Mouse (Mus musculus): Measurements from ENCODE around the gene Fgb.

Fgb gene

DNA sequence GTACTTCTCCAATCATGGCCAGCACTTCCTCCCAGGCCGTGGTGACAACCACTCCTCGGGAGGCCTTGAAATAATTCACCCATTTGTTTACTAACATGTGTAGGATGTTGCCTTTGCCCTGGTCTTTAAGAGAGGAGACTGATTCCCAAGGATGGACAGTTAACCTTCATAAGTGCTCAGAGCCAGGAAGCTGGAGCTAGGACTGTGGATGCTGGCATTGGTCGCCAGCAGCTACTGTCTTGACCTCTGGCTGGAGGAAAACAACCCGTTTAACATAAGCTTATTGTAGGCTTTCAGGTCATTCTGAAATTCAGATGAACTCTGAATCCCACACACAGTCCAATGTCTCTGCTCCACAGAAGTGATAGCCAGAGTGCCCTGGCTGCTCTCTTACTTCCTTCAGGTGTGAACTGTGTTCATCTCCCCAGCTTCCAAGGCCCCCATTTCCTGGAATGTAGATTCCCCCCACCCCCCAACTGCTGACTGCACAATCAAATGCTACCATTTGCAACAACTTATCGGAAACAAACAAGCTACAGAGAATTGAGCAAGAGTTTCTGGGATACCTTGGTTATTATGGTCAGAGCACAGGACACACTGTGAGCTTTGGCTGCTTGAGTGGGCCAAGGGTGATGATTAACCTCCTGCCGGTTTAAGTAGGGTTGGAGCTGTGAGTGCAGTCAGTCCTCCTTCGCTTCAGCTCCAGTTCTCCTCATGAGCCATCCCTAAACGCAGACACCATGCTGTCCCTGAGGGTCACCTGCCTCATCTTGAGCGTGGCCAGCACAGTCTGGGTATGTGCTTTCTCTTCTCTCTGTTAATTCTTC is 24.0 kb downstream of the Fgb start, which contains the start of gene Fga:
Gene Fga (plus strand): TSS at position 602 of the 827 bp plus-strand sequence.
- no peak for DNase-seq

DNA sequence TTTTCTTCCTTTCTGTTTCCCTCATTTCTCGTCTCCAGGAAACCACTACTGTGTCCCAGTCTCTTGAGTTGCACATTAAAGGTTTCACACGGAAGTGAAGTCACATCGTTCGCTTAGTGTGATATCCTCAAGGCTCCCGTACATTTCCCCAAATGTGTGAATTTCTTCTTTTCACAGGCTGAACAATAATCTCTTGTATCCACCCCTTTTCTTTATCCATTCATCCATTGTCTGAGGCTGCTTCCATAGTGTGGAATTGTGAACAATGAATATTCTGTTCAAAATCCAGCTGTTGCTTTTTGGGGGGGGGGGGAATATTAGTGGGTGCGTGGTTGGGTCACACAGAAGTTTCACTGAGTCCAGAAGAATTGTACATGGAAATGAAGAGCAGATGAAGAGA is 24.6 kb downstream of the Fgb start:
- no peak for DNase-seq

DNA sequence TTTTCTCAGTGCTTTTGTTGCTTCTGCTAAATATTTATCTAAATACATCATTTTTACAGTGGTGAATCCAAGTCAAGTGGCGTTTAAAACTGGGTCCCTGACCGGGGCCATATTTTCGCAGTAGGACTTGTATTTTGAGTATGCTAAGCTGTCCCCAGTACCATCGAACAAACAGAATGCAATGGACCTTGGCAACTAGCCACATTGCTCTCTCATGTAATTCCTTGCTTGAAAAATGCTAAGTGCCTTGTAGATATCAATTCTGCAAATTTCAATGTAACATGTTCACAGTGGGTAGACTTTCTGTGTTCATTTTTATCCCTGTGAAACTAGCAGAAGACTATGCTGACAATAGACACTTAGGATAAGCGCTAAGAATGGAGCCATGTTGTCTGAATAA is 28.5 kb downstream of the Fgb start:
- DNase-seq, result no peak

DNA sequence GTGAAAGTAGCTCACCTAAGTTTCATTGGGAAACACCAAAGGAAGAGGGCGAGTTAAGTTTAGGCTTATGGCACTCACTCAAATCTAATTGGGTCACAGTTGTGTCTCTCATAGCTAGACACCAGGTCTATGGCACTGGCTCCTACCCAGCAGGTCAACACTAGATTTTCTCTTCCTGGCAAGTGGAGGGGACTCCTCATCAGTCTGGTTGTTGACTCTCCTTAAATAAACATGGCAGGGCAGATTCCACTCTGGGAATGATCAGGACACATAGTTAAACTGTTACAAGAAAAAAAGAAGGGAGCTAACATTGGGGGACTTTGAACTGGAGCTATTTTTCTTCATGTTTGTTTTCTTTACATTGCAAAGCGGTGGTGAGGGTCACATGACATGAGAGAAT is 29.3 kb downstream of the Fgb start:
- DNase-seq, result no peak

DNA sequence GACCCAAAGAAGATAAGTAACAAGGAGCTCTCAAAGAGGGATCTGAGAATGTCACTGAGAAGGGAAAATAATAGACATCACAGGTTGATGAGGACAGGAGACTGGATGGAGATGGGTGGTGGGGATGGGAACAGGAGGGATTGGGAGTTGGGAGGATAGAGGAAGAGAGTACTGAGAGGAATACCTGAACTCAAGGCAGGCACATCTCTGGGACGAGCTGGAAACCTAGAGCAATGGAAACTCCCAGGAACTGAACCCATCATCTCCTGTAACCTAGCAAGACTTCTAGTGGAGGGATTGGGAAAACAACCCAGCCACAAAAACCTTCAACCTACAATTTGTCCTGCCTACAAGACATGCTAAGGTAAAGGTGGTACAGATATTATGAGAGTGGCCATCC is 33.4 kb downstream of the Fgb start:
- DNase-seq, result no peak

DNA sequence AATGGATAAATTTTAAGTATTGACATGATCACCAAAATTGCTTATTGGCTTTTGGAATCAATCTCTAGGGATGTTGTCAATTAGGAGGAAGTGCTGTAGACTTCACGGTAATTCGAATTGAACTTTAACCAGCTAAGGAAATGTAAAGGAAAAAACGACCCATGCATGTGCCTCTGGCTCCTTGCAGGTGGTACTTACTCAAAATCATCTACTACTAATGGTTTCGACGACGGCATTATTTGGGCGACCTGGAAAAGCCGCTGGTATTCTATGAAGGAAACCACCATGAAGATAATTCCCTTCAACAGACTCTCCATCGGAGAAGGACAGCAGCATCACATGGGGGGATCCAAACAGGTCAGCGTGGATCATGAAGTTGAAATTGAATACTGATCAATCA is 35.7 kb downstream of the Fgb start:
- DNase-seq, result no peak

DNA sequence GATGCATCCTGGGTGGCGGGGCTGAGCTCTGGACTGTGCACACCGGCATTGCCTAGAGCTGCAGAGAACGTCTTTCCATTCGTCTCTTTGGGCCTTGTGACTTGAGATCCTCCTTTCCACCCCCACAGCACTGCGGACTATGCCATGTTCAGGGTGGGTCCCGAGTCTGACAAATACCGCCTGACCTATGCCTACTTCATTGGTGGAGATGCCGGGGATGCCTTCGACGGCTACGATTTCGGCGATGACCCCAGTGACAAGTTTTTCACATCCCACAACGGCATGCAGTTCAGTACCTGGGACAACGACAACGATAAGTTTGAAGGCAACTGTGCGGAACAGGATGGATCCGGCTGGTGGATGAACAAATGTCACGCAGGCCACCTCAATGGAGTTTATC is 37.0 kb downstream of the Fgb start:
- DNase-seq, result no peak

DNA sequence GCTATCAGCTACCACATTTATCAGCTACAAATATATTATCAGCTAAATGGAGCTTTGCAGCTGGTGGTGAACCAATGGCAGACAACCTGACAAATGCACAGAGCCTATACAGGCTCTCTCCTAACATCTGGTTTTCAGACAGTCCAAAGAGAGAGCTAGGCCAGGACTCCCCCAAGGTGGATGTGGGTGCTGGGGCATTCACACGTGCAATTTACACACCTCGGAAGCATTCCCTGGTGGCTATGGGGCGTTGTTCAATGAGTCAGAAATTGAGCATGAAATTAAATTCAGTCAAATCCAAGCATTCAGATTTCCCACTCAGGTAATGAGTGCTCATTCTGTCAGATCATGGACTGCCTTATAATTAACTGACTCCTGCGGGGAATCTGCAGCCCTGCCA is 38.1 kb downstream of the Fgb start:
- no peak for DNase-seq

DNA sequence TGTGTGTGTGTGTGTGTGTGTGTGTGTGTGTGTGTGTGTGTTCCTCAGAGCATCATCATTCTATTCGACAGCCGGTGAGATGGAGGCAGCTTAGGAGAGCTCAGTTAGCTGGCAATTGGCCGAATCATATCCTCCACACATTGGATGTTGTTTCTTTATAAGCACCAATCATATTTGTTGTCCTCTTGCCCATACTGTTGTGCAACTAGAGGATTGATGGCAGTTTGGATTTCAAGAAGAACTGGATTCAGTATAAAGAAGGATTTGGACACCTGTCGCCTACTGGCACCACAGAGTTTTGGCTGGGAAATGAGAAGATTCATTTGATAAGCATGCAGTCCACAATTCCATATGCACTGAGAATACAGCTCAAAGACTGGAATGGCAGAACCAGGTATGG is 38.5 kb downstream of the Fgb start:
- DNase-seq, result no peak

DNA sequence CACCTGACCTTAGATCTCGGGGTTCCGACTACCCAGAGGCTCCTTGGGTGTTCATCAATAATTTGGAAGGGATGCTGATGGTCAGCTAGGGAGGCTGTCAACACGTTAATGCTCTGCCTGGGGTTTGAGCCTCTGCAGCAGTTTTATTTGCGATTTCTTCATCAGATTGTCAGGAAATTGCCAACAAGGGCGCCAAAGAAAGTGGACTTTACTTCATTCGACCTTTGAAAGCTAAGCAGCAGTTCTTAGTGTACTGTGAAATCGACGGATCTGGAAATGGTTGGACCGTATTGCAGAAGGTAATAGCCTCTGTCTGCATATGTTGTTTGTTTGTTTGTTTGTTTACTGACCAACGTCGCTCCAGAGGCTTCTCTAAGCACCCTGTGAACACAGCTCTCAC is 39.4 kb downstream of the Fgb start:
- DNase-seq, result no peak

DNA sequence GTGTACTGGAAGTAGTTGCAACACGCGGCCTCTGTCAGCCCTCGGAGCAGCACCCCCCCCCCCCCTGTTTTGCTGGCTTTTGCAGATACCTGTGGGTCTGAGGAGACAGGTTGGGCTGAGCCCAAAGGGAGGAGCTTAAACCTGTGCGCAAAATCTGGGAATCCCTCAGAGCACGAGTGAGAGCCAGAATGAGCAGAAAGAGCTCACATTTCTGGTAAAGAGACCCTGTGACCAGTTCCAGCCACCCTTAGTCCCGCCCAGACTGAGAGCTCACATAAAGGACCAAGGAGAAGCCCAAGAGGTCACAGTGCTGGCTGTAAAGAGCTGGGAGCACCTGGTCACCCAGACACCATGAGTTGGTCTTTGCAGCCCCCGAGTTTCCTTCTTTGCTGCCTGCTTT is 42.1 kb downstream of the Fgb start, which contains the start of gene Fgg:
Gene Fgg (plus strand): TSS at position 168 of the 400 bp plus-strand sequence.
- DNase-seq, result no peak

DNA sequence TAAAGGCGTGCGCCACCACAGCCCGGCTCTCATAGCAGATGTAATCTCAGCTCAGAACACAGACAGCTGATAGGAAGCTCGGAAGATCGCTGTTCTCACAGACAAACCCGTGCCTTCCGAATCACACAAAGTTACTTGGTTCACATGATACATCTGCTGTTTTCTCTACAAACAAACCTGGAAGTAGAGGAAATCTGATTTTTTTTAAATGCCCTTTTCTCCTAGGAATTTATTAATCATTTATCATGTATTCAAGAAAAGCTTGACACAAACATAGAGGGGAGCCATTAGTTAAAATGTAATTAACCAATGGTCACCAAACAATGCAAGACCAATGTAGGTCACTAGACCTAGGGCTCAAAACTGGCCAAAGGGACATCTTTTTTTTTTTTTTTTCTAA is 44.9 kb downstream of the Fgb start:
- DNase-seq, result no peak

DNA sequence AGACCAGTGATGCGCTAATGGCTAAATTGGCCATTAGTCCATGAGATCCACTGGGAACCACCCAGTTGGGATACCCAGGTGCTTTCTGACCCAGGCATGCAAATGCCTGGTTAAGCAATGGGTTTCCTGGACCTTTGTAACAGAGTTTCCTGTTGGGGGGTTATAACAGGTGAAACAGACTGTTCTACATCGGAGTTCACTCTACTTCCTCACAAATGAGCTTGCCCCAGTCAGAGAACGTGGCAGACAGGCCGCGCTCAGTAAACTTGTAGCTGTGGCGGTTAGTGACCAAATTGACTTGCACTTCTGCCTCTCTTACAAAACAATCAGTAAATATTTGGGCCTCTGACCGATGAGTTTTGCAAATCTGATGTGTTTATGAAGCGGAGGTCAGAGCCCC is 46.6 kb downstream of the Fgb start:
- DNase-seq, result no peak

DNA sequence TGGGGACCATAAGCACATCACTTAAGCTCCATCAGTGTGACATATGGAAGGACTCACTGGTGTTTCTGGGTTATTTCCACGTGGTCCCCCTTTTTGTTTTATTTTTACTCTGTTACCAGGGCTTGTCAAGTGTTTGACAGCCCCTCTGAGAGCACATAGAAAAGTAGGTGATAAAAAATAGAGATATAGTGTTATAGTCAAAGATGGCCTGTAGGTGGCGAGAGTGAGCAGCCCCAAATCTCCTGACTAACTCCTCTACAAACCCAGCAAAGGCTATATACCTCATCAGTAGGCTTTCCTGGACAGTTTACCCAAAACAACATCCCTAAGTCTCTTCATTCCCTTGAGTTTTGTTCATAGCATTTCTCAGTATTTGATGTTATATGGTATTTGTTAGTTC is 47.5 kb downstream of the Fgb start:
- DNase-seq, result peak; percentile 54

DNA sequence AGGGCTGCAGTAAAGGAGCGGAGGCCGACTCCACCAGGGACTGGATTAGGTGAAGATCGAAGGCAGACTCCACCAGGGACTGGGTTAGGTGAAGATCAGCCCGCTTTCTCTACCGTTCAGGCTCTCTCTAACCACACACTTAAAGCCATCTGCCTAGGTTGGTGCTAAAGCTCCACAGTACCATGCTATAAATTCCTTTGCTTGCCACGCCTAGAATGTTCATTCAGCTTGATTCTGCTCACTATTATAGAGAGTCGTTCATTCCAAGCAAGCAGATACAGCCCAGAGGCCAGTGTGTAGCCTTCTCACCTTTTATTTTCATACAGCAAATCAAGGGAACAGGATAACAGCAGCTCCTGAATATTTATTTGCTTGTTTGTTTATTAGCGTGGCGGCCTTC is 49.7 kb downstream of the Fgb start:
- DNase-seq, result no peak

DNA sequence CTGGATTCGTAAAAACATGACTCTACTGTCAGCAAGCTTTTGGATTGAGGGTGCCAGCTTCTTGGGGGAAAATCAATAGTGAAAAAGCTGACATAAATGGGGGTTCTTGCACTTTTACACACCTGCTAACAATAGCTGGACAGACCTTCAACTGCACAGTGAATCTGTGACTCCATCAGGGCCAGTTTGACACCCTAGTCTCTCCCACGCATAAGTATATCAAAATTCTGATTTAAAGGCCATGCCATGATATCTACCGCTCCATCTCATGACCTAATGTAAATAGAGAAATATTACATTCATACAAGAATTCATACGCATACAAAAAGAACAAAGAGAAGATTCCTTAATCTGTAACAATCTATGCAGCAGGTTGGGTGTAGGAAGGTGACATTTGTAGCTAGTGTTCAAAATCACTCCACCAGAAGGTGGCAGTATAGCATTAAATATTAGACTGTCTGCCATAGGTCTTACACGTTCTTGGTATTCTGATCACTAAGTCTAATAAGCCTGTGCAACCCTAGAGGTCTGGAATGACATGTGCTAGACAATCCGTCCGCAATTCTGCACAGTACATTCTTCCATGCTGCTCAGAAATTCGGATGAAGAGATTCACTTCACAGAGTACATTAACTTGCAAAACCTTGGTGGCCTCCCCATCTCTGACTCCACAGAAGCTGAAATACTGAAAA is 50.7 kb downstream of the Fgb start:
- peak; percentile 65 for DNase-seq

DNA sequence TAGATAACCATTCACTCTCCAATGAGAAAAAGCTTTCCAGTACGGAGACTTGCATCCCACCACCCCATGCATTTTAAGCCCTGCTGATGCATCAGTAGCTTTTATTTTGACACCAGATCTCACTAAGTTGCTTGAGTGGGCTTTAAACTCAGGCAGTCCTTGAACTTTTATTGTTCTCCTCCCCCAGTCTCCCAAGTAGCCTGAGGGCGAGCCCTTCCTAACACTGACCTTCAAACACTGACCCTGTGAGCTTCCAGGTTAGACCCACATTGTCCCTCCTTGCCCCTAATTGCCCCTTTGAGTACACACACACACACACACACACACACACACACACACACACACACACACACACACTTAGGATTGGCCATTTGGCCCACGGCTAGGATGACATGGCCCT is 53.0 kb downstream of the Fgb start:
- no peak for DNase-seq

DNA sequence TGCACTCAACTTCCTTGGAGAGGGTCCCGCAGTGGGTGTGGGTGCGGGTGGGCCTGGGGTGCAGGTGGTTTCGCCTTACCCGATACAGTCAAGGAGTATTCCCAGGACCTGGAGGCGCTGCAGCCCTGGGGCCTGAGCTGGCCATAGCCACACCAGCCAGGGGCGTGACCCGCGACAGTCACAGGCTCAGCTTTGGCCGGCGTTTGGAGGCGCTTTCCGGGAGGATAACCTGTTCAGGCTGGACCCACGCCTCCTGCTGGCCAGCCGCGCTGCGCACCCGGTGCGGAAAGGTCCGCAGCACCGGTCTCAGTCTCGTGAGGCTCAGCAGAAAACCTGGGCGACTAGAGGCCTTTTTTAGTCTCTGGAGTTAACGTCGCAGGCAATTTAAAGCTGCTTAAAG is 54.3 kb downstream of the Fgb start:
- DNase-seq, result peak; percentile 69

DNA sequence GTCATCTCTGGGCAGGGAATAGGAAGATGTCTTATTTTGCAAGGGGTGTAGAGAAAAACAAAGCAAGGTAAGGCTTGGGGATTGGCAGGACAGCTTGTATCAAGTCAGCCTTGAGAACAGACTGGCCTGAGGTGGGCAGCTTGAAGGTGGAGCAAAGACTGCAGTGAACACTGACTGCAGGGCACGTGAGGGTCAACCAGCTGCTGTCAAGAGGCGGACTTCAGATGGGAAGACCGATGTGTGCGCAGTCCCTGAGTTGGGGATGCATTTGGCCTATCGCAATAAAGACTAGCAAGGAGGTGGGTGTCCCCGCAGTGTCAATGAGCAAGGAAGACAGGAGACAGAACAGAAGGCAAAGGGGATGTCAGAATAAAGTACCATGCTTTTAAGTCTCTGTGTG is 56.7 kb downstream of the Fgb start:
- no peak for DNase-seq

DNA sequence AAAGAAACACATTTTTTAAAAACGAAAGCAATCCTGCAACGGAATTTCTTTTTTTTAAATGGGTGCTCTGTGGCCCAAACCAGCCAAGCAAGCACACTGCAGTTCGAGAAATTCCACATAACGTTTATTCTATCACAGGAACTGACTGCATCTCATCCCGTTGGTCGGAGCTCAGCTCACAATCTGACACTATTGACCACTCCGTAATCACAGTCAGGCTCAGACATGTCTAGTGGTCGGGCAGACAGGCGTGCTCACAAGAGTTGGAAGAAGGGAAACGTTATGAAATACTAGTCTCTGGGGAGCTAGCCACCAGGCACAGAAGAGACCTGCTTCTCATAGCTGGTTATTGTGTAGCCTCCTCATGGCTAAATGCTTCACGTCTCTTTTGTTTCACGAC is 57.7 kb downstream of the Fgb start:
- DNase-seq, result no peak

Measured in lung, postnatal 14 days (tissue).